Mouse (Mus musculus) G1E (cell line): ENCODE measurements at regions not wholly inside any gene's neighbourhood (a gene's known extent, or its start where the extent isn't known, plus 50 kb on each side); places are given as distances from the start of the nearest gene placed in this dataset.
"Not testable (repeated sequence)": the region's sequence is repeated elsewhere in the genome, so short reads cannot be mapped to it uniquely, and the experiment has no call there.

Source experiments
- ATAC-seq: 2 replicates; pipeline ENCODE4 v1.8.0; 2016; ENCODE audit warnings: mild to moderate bottlenecking; ENCODE audit not compliant: insufficient number of reproducible peaks, poor library complexity, low FRiP score, severe bottlenecking; ENCODE audit errors: extremely low read depth
- DNase-seq: peaks from one replicate; pipeline ENCODE4 v3.0.0; 2012; ENCODE audit warnings: low spot score
- H3K27me3 ChIP-seq: 2 replicates; pipeline ENCODE4 v1.6.1; 2012; ENCODE audit warnings: mild to moderate bottlenecking, low read length, inconsistent platforms; ENCODE audit not compliant: insufficient read depth
- H3K36me3 ChIP-seq: replicated peaks from 2 replicates; pipeline ENCODE3; 2012; ENCODE audit warnings: mild to moderate bottlenecking, inconsistent platforms
- H3K4me1 ChIP-seq: 2 replicates; pipeline ENCODE4 v1.6.1; 2012; ENCODE audit warnings: low read depth, low read length, inconsistent platforms, mixed read lengths; ENCODE audit not compliant: insufficient read depth
- H3K4me3 ChIP-seq: 2 replicates; pipeline ENCODE4 v1.5.1; 2012; ENCODE audit warnings: low read depth, mild to moderate bottlenecking, inconsistent platforms, low read length, moderate library complexity, mixed read lengths
- H3K9me3 ChIP-seq: replicated peaks from 2 replicates; pipeline ENCODE4 v1.6.1; 2012; ENCODE audit warnings: inconsistent platforms
- CTCF ChIP-seq: IDR thresholded peaks from 2 replicates; pipeline ENCODE4 v1.5.1; 2012; ENCODE audit warnings: low read depth, low read length, inconsistent platforms, mixed read lengths
- GATA1 ChIP-seq: IDR thresholded peaks from 2 replicates; pipeline ENCODE4 v1.6.1; 2012; ENCODE audit warnings: borderline replicate concordance, low read length, inconsistent platforms, mixed read lengths
- GATA2 ChIP-seq: IDR thresholded peaks from 2 replicates; pipeline ENCODE4 v1.6.1; 2012; ENCODE audit warnings: low read depth, low read length, inconsistent platforms, borderline replicate concordance
- POLR2AphosphoS5 ChIP-seq: IDR thresholded peaks from 2 replicates; pipeline ENCODE4 v1.6.1; 2012; ENCODE audit warnings: low read depth, low read length, inconsistent platforms; ENCODE audit not compliant: insufficient replicate concordance
- TAL1 ChIP-seq: conservative IDR thresholded peaks from 2 replicates; pipeline ENCODE4 v1.6.1; 2012; ENCODE audit warnings: low read depth, low read length, inconsistent platforms, mixed read lengths

DNA sequence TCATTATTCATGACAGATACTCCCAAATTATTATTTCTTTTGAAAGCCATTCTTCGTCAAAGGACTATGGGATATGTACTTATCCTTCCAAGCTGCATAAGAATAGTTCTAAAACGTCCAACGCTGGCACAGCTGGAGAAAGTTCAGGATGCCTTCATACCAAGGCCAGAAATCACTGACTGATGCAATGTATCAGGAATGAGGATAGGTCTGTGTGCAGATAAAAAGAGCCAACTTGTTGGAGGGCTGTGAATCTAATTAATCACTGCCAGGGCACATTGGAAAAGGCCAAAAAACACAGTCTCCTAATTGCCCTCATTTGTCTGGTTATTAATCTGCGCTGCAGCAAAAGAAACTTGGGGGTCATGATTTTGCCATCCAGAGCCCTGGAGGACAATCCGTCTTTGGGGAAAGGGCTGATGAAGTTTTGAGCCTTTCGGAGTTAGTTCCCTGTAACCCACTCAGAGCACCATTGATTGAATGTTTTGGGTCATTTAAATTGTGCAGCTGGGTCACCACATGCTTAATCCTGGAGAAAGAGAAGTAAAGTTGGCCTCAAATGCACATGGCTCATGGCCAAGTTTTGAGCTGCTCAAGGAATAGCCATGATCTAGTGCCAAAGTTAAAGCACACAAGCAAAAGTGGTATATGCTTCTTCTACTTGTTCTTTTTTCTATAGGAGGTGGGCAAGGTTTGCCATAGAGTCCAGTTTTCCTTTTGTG is 248.0 kb upstream of the Sfrp2 start:
- Histone ChIP-seq H3K27me3 (no peaks in the 10 kb centered on the region), H3K9me3 (no peaks in the 10 kb centered on the region), H3K4me3 (no peak overlapping the region), H3K4me1 (no peaks in the 10 kb centered on the region), H3K36me3 (no peaks in the 10 kb centered on the region)
- TF ChIP-seq POLR2AphosphoS5 (no peak), CTCF (no peak), GATA1 (no peak), GATA2 (no peak), TAL1 (no peak)
- no peak for DNase-seq
- no peak for ATAC-seq

DNA sequence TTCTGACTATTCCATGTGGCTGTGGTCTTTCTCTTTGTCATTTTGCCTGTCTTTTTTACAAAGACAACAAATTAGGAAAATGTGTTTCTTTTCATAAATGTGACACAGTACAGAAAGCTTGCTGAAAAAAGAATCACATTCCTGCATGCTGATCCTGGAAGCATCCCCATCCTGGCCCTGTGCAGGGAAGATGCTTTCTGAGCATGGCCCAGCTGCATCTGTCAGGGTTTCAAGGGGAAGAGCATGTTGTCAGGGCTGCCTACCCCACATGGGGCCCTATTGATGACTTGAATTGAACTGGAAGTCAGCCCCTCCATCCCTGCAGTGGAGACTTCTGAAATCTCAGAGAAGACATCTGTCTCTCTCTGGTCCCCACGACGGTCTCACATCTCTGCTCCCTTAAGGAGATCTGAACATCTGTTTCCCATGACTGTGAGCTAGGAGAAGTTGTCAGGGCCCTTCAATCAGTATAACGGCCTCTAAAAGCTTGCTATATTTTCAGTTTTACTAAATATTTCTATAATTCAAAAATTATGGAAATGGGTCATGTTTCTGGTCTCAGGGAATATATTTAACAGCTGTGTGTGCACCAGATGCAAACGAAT is 235.8 kb upstream of the Sfrp2 start:
- no peaks in the 10 kb centered on the region for H3K36me3 ChIP-seq
- ATAC-seq (no peak), DNase-seq (no peak)
- H3K4me1 ChIP-seq: no peaks in the 10 kb centered on the region
- no peak overlapping the region for H3K4me3 ChIP-seq
- no peaks in the 10 kb centered on the region for H3K27me3 ChIP-seq
- no peaks in the 10 kb centered on the region; the same call in 1 of the 2 replicates for H3K9me3 ChIP-seq
- TF ChIP-seq GATA2: no peak
- TF ChIP-seq TAL1: no peak
- no peak for TF ChIP-seq POLR2AphosphoS5
- no peak for TF ChIP-seq GATA1
- no peak for TF ChIP-seq CTCF

DNA sequence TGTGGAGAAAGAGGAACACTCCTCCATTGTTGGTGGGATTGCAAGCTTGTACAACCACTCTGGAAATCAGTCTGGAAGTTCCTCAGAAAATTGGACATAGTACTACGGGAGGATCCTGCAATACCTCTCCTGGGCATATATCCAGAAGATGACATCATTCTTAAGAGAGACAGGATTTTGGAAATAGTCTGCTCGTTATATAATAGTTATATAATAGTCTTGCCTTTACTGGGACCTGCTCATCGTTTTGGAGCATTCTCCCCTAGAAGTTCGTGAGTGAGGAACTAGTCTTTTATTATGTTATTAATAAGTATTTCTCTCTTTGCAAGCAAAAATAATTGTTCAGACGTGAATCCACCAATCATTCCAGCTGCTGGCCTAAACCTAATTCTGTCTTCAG is 229.5 kb upstream of the Sfrp2 start:
- not testable (repeated sequence) for DNase-seq, H3K9me3 ChIP-seq, H3K4me1 ChIP-seq, ATAC-seq, H3K36me3 ChIP-seq, H3K27me3 ChIP-seq, H3K4me3 ChIP-seq

DNA sequence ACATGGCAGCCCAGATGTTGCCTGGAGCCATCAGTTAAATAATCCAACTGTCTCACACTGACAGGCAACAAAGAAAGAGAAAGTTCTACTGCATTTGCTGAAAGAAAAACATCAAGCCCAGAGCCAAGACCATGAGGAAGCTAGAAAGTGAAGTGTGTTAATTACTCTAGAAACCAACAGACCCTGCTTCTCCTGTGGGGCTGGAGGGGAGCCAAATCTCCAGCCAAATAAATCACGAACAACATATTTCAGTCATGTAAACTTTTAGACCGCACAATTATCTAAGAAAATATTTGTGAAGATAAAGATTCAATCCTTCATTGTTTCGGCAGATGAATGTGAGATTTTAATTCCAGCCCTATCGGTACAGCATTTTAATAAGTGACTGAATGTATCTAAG is 228.9 kb upstream of the Sfrp2 start:
- Histone ChIP-seq H3K36me3 (no peaks in the 10 kb centered on the region), H3K27me3 (no peaks in the 10 kb centered on the region), H3K4me1 (no peaks in the 10 kb centered on the region), H3K9me3 (no peaks in the 10 kb centered on the region; the same call in 1 of the 2 replicates), H3K4me3 (no peak overlapping the region)
- DNase-seq: no peak
- no peak for ATAC-seq
- TF ChIP-seq GATA1 (no peak), TAL1 (no peak), POLR2AphosphoS5 (no peak), GATA2 (no peak), CTCF (no peak)

DNA sequence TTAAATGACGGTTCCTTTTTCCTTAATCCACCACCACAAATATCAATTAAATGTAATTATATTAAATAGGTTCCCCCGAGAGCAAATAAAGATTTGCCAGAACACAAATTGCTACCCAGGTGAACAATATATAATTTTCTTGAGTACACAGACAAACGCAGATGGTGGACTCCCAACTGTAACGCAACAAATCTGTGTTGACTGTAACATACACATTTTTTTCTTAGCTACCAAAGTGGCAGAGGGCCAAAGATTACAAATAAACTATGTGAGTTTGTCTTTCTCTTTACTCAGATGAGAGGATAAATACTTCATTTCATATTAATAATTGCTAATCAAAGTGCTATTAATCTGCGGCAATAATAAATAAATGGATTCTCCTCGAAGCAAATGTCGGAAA is 228.4 kb upstream of the Sfrp2 start:
- DNase-seq: no peak
- no peaks in the 10 kb centered on the region for H3K4me1 ChIP-seq
- H3K4me3 ChIP-seq: no peak overlapping the region
- TF ChIP-seq POLR2AphosphoS5: no peak
- TF ChIP-seq CTCF: no peak
- TF ChIP-seq GATA2: no peak
- TF ChIP-seq GATA1: no peak
- no peaks in the 10 kb centered on the region for H3K27me3 ChIP-seq
- no peaks in the 10 kb centered on the region; the same call in 1 of the 2 replicates for H3K9me3 ChIP-seq
- ATAC-seq: no peak
- no peaks in the 10 kb centered on the region for H3K36me3 ChIP-seq

DNA sequence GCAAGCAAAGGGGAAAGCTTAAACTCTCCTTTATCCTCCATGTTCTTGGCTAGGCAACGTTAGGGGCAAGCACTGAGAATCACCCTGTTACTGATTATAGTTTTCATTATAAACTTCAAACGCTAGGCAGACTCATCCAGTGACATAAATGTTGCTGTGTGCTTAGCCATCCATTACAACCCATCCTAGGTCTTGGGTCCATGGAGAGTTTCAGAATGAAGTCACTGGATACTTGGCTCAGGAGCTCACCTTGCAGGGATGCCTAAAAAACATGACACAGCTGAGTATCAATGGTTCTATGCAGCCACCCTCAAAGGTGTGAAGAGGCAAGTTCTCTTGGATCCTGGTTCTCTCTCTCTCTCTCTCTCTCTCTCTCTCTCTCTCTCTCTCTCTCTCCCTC is 227.2 kb upstream of the Sfrp2 start:
- no peak for DNase-seq
- Histone ChIP-seq H3K4me1 (no peaks in the 10 kb centered on the region), H3K4me3 (no peak overlapping the region), H3K9me3 (no peaks in the 10 kb centered on the region), H3K36me3 (no peaks in the 10 kb centered on the region), H3K27me3 (no peaks in the 10 kb centered on the region)
- TF ChIP-seq TAL1 (no peak), POLR2AphosphoS5 (no peak), GATA2 (no peak), GATA1 (no peak), CTCF (no peak)
- ATAC-seq: no peak
